8 mouse cellular contexts compared by ENCODE assay signal in the genomic region with DNA sequence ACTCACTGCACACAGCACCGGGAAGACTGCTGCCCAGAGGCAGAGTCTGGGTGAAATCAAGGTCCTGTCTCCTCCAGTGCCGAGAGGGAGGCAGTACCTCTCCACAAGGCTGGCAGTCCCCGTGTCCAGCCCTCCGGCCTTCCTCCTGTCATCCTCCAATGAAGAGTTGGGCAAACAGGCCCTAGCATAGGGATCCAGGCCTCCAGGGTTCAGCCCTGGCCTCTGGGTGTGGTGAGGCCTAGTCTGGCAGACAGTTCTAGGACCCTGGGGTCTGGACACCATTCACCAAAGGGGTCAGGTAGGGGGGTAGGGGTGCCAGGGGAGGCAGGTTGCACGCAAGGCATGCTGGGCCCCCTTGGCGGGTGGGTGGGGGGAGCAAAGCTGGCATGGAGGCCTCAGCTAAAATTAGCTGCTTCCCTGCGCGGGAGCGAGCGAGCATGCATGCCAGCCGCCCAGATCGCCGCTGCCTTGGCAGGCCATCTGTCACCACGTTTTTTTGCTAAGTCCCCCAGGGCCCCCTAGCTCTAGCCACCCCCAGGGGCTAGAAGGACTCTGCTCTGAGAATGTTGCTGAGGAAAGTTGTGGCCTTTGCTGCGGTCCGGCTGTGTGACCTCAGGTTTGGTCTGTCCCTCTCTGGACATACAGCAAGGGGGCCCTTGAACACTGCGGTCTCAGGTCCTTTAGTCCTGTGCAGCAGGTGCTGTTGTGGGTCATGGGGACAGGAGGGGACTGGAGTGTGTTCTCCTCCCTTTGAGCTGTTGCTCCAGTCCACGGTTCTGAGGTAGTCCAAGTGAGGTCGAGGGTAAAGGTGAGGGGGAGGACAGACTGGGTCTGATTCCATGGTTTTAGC. TPM values are rescaled to one million over a fixed set of nuclear protein-coding genes. Genes with fewer than 3 reads are reported as not detected.
A peak's percentile ranks its signal among the peaks of the same experiment; 100 is the strongest.
DNase-seq lines count a peak whose midpoint lies in the region; ATAC-seq lines count a peak whose summit lies in the region.

No protein-coding gene starts in this region.

- H3K9me3 ChIP-seq in heart, embryonic 13.5 days, result no peaks in the 10 kb centered on the region
- no peaks in the 10 kb centered on the region for H3K9me3 ChIP-seq in midbrain, embryonic 13.5 days

- peak overlapping the region; percentile 96 for H3K27ac ChIP-seq in heart, embryonic 13.5 days (replicated peaks)
- H3K27ac ChIP-seq in midbrain, embryonic 13.5 days, result peak overlapping the region; percentile 93

- no peaks in the 10 kb centered on the region for H3K27me3 ChIP-seq in heart, embryonic 13.5 days (replicated peaks)
- no peaks in the 10 kb centered on the region for H3K27me3 ChIP-seq in midbrain, embryonic 13.5 days

- peak; percentile 82 for DNase-seq in left cerebral cortex, postnatal 4 days
- no peak for DNase-seq in left cerebral cortex, adult 11 months (ENCODE audit: low spot score)
- DNase-seq in cerebellum, postnatal 10 days, result peak; percentile 84 to 90
- DNase-seq in gastrocnemius, postnatal 4 days (ENCODE audit: low spot score in 2 of 2), result no peak
- no peak for DNase-seq in urinary bladder, adult 18-20 months (ENCODE audit: low spot score in 2 of 2)

- WGBS in heart, embryonic 13.5 days, result 30% methylated on average over 19 of the region's 19 CpGs
- WGBS in midbrain, embryonic 13.5 days, result 61% methylated on average over 19 of the region's 19 CpGs

- ATAC-seq in heart, embryonic 13.5 days (ENCODE audit: extremely low read depth, insufficient number of reproducible peaks, low FRiP score, low TSS enrichment), result no peak
- ATAC-seq in midbrain, embryonic 13.5 days, result no peak
- ATAC-seq in activated CD4-positive, CD25-positive, alpha-beta regulatory T cell, adult 4 months, result no peak

- peaks cover 99% of the 10 kb centered on the region for H3K4me1 ChIP-seq in heart, embryonic 13.5 days
- peaks cover 93% of the 10 kb centered on the region for H3K4me1 ChIP-seq in midbrain, embryonic 13.5 days (replicated peaks)

- peak overlapping the region; percentile 75 for H3K9ac ChIP-seq in heart, embryonic 13.5 days
- 0 out of 2 replicates have a peak overlapping the region, but pooled peaks have one; percentile 36 for H3K9ac ChIP-seq in midbrain, embryonic 13.5 days (replicated peaks)

- intact Hi-C loops in left cerebral cortex, postnatal 4 days (cut with DNase I), result no loop called here

- peaks cover 7% of the 10 kb centered on the region; the same call in 1 of the 2 replicates for H3K36me3 ChIP-seq in heart, embryonic 13.5 days
- peaks cover 2% of the 10 kb centered on the region; the same call in 1 of the 2 replicates for H3K36me3 ChIP-seq in midbrain, embryonic 13.5 days

- H3K4me3 ChIP-seq in heart, embryonic 13.5 days, result peak overlapping the region; percentile 7; the same call in 1 of the 2 replicates
- no peak overlapping the region for H3K4me3 ChIP-seq in midbrain, embryonic 13.5 days (replicated peaks)

- peak overlapping the region; percentile 48 for H3K4me2 ChIP-seq in heart, embryonic 13.5 days
- H3K4me2 ChIP-seq in midbrain, embryonic 13.5 days (replicated peaks), result no peak overlapping the region

RNA-seq across cellular contexts. Expression of gene Ahdc1, which starts 38.2 kb away (rescaled TPM):
- 100 to 1,000 TPM in 1 of 2 experiments, 10 to 100 TPM in 1; 94.1 to 102 TPM for total RNA-seq in left cerebral cortex, postnatal 4 days (2021)
- polyA plus RNA-seq in heart, embryonic 13.5 days (2015; fragmentation: Nextera tagmentation; extraction: Ambion mirVana), result 6.5 and 6.9 TPM in 2 replicates
- polyA plus RNA-seq in midbrain, embryonic 13.5 days (2015; fragmentation: Nextera tagmentation; extraction: Ambion mirVana), result 10.4 and 12.6 TPM in 2 replicates
- total RNA-seq in gastrocnemius, postnatal 4 days (2021), result 100 to 1,000 TPM; 107 to 112 TPM
- polyA plus RNA-seq in activated CD4-positive, CD25-positive, alpha-beta regulatory T cell, adult 4 months (2017; shearing (Covaris generic)), result 1 to 10 TPM; 2.1 TPM

Comparison
In these comparisons a context has a peak if more than half of its experiments do, and no peak if none do; other contexts are left out.
1. DNase-seq: peak in left cerebral cortex, postnatal 4 days (single experiment) and cerebellum, postnatal 10 days (2 of 2); none in left cerebral cortex, adult 11 months (single experiment), gastrocnemius, postnatal 4 days (0 of 2) and urinary bladder, adult 18-20 months (0 of 2).